Mouse (Mus musculus) liver, embryonic 14.5 days (tissue): ENCODE results near the gene Ifi209.

ENCODE experiments used
- CTCF ChIP-seq: IDR thresholded peaks from 2 replicates; pipeline ENCODE4 v1.5.1; 2016; ENCODE audit warnings: antibody characterized with exemption, low read depth, control low read depth
- EP300 ChIP-seq: IDR thresholded peaks from 2 replicates; pipeline ENCODE4 v1.6.1; 2016; ENCODE audit warnings: antibody characterized with exemption, low read depth

- TF ChIP-seq EP300 (no peak), CTCF (no peak)
Measured at GRCm38 (mm10) chr1:173657973-173658372, 27.3 kb downstream of the Ifi209 start.
